Mouse (Mus musculus) liver (tissue): ENCODE results near the gene Cox6b2.
"Not testable (repeated sequence)": the region's sequence is repeated elsewhere in the genome, so short reads cannot be mapped to it uniquely, and the experiment has no call there.

Source experiments
- DNase-seq: peaks from one replicate; pipeline ENCODE4 v3.0.0-alpha.2; 2020; ENCODE audit warnings: mixed read lengths

The Cox6b2 gene

DNA sequence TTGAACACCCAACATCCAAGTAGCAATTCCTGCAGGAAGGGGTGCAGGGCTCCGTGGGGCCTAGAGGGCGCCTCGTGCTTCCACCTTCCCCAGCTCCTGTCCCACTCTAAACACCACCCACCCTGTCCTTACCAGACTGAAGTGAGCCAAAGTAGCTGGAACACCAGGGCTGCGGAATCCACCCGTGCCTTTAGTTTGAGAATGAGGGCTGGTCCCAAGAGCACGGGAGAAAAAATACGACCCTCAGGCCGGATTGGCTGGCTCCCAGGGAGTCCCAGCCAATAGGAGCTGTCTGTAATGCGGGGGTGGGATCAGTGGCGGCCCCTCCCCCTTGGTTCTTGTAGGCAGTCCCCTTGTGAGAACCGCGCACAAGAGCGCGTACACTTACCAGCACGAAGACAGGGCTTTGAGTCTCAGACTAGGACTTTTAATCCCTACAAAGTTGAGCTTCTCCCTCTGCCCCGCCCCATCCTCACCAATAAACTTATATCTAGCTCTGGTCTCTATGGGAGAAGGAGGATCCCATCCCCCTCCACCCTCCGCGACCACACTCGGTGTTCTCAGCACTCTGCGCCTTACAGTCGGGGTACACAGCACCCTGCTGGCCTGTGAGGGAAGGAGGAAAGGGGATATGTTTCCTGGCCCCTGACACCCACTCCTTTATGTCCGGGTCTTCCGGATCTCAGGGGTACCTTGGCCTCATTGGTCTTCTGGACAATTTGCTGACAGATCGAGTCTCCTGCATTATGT lies at the start of gene Cox6b2:
TSS of gene Cox6b2 (minus strand) at position 274 of the 750 bp plus-strand sequence.
- peak; percentile 96 for DNase-seq

DNA sequence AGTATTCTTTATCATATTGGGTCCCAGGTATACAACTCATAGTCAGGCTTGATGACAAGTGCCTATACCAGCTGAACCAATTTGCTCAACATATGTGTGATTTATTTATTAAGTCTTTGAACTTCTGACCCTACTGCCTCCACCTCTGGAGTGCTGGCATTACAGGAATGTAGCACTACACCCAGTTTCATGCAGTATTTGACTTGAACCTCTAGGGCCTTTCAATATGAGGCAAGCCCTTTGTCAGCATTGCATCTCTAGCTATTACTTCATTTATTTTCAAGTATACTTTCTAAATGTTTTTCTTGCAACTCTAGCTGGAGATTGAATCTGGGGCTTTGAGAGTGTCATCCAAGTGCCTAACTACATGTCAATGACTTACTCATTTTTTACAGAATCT lies 49.4 kb upstream of the Cox6b2 start:
- no peak for DNase-seq

- DNase-seq = no peak
Measured at GRCm38 (mm10) chr7:4795767-4796433, 43.0 kb upstream of the Cox6b2 start.

DNA sequence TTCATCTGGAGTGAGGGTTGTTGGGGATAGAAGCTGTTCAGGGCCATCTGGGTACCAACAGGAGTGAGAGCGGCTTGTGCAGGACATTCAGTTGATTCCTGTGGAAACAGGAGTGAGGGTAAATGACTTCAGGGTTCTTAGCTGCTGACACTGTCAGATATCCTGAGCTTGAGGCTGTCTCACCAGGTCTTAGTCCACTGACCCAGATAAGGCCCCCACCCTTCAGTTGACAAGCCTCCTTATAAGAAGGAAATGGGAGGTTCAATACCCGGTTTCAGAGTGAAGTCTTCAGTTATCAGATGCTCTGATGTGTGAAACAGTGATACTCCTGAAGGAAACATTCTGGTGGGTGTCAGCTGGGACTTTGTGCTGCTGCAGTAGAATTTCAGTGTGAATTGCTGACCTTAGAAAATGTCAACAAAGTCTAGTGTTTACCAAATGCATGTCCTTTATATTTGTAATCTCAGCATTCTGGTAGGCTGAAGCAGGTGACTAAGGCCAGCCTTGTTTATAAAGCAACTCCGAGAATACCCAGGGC lies 41.8 kb upstream of the Cox6b2 start:
- no peak for DNase-seq

DNA sequence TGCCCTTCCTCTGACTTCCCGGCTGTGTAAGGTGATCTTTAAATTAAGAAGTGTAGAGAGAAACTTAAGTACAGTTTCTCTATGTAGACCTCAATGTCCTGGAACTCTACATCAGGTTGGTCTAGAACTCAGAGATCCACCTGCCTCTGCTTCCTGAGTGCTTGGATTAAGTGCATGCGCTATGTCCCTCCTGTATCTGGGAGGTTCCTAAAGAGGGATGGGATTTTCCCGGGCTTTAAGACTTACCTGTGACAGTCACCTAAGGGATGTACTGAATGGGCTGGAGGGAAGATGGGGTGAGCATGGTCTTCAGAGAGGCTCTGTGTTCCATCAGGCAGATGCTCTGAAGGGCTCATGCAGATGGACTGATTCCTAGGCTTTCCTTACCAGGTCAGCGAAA lies 40.8 kb upstream of the Cox6b2 start:
- no peak for DNase-seq

DNA sequence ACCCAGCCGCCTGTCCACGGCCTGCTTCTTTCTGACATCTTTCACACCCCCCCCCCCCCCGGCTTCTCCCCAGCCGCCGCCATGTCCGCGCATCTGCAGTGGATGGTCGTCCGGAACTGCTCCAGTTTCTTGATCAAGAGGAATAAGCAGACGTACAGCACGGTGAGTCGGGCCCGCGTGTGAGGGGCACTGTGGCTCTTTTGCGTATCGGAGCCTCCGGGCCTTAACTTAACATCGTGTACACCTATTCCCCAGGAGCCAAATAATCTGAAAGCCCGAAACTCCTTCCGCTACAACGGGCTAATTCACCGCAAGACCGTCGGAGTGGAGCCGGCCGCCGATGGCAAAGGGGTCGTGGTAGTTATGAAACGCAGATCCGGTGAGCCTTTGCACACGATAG lies 40.4 kb upstream of the Cox6b2 start:
- not testable (repeated sequence) for DNase-seq

- peak; percentile 96 for DNase-seq
Measured at GRCm38 (mm10) chr7:4792278-4793212, 39.7 kb upstream of the Cox6b2 start, which contains the start of gene Rpl28. TSS of gene Rpl28 (plus strand) at chr7:4792874.

DNA sequence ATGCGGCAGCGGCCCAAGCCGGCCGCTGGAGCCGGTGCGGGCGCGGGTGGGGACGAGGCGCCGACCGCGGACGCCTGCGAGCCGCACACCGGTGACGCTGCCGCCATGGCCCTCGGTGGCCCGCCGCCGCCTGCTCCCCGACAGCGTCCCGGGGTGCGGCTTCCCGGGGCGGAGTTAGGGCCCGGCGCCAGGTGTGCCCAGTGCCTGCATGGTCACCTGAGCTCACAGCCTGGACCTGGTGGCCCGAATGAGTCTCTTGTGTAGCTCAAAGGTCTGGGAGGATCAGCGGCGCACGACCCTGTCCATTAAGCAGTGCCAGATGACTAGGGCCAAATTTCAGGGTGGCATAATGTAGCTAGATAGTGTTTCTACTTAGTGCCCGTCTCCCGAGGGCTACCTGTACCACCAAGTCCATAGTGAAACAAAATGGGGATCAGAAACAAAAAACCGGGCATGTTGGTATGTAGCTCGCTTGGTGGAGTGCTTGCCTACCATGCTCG lies 36.6 kb upstream of the Cox6b2 start, which contains the start of gene Tmem238:
TSS of gene Tmem238 (minus strand) at position 221 of the 500 bp plus-strand sequence.
- peak; percentile 73 for DNase-seq

- DNase-seq = peak; percentile 68
Measured at GRCm38 (mm10) chr7:4788499-4789435, 35.9 kb upstream of the Cox6b2 start.

DNA sequence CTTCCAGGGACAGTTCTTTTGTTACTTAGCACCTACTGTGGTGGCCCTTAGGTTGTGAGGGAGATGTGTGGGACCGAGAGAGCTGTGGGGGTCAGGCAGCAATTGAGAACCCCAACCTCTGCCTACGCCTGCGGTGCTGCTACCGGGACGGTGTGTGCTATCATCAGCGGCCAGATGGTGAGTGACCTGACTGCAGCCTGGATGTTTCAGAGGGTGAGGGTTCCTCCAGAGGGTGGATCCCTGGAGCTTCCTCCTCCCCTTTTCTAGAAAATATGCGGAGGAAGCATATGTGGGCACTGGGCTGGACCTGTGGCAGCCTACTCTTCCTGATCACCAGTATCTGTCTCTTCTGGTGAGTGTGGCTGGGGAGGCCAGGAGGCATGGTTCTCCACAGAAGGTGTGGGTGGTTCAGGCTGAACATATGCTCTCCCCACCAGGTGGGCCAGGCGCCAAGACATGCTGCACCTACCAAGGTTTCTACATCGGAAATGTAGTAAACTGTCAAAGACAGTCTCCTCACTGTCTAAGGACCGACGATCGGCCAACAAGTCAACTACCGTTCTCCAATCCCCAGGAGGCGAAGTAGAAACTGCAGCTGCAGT lies 30.9 kb upstream of the Cox6b2 start:
- peak; percentile 50 for DNase-seq

DNA sequence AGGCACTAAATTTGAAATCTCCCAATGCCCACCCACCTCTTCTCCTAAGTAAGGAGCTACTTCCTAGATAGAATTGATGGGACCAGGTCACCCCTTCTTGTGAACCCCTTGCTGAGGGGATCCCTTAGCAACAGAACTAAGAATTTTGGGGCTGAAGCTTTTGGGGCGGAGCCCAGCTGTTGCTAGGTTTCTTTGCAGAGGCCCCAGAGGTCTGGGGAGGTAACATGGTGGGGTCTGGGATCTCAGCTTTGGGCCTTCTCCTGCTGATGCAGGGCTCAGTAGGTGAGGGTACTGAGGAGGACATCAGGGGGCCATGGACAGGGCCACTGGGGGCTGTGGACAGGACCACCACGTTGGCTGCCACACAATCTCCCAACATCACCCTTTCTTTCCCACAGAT lies 29.9 kb upstream of the Cox6b2 start, which contains the start of the genes Il11 and Tmem190:
TSS of gene Il11 (minus strand) at position 101 of the 400 bp plus-strand sequence.
TSS of gene Tmem190 (plus strand) at position 179 of the 400 bp plus-strand sequence.
- DNase-seq = no peak

DNA sequence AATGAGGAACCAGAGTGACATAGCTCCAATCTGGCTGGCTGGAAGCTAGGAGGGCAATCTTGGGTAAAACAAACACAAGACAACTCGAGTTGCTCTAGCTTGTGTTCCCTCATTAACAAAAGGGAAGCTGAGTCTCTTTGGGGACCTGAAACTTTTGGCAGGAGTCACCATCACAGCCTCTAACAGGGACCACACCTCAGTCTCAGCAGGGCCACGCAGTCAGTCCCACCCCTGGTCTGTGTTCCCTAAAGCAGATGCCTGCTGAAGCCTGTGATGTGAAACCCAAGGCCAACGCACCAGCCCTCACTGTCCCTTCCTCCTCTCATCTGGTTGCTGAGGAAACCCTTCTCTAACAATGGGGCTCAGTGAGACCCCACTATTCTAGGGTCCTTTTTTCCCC lies 29.2 kb upstream of the Cox6b2 start:
- DNase-seq = no peak

GRCm38 (mm10) chr7:4779921-4780320 lies 27.0 kb upstream of the Cox6b2 start:
- no peak for DNase-seq

GRCm38 (mm10) chr7:4777851-4778637 lies 25.1 kb upstream of the Cox6b2 start:
- no peak for DNase-seq

DNA sequence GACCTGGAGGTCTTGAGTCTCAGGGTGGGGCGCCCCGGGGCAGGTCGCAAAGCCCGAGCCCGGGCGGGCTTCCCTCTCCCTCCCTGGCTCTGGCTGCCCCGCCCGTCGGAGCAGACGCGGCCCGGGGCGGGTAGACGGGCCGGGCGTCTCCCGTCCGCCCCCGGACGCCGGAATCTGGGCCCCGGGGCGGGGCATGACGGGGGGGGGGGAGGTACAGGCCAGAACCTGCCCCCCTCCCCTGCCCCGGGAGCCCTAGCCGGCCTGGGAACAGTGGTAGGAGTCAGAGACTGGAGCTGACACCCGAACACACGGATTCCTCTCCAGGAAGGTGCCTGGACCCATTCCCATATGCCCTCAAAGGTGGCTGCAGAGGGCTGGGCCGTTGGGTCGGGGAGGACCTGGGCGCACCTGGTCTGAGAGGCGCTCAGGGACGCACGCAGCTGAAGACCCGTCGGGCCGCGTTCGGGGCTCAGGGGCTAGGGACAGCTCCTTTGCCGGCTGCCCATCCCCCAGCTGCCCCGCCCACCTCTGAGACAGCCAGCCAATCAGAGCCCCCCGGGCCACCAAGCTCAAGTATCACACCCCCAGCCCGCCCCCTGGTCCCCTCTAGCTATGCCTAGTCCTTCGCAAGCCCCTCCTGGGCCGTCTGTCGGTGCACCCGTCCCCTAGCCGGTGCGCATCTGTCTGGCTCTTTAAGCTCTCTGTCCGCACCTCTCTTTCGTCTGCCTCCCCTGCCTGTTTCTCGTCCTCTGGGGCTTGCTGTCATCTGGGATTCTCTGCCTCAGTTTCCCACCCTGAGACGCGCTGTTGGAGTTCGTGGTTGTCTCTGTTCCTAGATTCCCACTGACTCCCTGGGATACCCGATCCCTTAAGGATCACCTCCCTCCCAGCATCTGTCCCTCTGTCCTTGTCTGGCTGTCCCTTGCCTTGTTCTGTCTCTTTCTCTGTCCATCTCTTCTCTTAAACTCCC lies 24.3 kb upstream of the Cox6b2 start:
- peak; percentile 76 for DNase-seq

GRCm38 (mm10) chr7:4776131-4776530 lies 23.2 kb upstream of the Cox6b2 start:
- no peak for DNase-seq

- no peak for DNase-seq
Measured at GRCm38 (mm10) chr7:4771202-4771601, 18.3 kb upstream of the Cox6b2 start, which contains the start of gene Fam71e2. TSS of gene Fam71e2 (minus strand) at chr7:4771302.

DNA sequence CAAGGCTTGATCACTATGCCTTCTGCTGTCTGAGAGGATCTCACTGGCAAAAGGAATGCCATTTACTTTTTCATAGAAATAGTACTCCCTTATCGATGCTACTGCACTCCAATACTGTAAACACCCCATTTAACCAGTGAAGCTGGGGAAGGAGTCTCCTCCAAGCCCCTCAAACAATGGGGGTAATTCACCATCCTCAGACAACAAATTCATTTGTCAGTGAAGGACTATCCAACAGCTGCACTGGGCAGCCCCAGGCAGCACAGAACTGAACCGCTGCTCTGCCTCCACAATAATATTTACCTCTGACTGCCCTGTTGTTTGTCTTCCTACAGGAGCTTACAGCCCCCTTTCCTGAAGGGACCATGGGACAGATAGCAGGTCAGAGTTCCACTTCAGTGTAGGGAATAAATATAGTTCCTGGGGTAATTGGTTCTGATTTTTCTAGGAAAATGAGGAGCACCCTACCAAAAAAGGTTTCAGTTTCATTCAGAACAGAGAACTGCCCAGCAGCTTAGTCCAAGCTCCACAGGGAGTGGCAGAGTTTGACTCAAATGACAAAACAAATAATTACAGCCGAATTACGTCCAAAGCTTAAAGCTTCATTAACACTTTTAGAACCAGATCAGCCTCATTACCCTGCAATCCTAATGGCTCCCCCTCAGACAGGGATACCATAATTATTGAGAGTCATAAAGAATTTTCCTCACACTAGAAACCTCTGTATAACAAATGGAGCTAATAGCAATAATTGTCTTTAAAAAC lies 12.2 kb upstream of the Cox6b2 start:
- DNase-seq = no peak
